Mouse (Mus musculus): ENCODE data around the gene Scaf1.

Gene Scaf1

GRCm38 (mm10) chr7:44954091-44954885 is 61.9 kb downstream of the Scaf1 start:
- DNase-seq, result no peak

- no peak for DNase-seq
Observed at GRCm38 (mm10) chr7:44953561-44953960, 62.6 kb downstream of the Scaf1 start.
